Mouse (Mus musculus): ENCODE results near the gene Ptprz1.

DNA sequence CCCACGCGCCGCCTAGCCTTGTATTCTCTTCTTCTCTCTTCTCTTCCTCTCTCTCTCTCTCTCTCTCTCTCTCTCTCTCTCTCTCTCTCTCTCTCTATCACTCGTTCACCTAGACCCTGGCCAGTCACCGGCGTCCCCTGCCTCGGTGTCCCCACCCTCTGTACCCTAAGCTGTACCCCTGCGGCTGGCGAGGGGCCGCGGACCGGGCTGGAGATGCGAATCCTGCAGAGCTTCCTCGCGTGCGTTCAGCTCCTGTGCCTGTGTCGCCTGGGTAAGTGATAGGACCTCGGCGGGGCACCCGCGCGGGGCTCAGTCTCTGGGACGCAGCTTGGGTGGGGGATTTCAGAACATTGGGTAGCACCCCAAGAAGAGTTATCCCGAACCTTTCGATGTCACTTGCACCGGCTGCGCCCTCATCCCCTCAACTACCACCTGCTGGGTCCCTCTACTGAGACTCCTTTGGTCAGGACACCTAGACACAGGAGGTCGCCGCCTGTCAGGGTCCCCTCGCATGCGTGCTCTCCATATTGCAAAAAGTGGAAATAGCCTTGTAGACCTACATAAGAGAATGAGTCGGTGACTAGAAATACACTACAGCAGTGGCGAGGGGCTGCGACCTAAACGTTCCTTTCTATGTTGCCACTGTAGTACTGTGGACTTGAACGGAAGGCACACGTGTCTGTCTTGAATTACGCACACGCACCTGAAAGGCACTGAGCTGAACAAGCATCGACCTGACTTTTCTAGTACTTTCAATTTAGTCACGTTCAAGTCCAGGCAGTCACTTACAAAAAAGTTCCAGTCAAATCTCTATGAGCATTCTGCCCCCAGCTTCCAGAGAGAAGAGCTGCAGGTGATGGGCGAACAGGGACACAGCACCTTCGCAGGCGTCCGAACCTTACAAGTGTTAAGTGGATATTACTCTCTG lies 576 bp downstream of the Ptprz1 start:
- TF ChIP-seq POLR2A (IDR thresholded peaks at IDR 0.05; ENCODE audit: borderline replicate concordance, low read depth, low read length): no peak
- TF ChIP-seq CTCF (IDR thresholded peaks at IDR 0.05; ENCODE audit: low read depth, low read length): no peak

Data from bone marrow macrophage, adult 2 months (primary cell).